In the genomic region with DNA sequence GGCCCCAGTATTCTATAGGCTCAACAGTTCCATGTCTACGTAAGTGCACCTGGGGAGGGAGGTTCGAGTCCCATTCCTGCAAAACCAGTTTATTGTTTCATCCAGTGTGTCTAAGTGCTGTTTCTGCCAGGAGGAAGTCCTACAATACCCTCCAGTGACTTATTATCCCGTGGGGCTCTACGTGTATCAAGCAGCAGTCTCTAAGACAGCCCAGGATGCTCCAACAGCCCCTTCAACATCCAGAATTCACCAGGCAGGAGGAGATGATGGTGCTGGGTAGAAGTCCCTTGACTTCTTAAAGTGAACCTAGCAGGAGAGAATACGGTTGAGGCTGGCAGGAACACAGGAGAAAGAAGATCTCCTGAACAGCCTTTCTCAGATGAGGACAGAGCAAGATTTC, we compare ENCODE assay signal across 8 mouse cellular contexts. TPM values are rescaled to one million over a fixed set of nuclear protein-coding genes. Genes with fewer than 3 reads are reported as not detected.
DNase-seq lines count a peak whose midpoint lies in the region; ATAC-seq and TF ChIP-seq lines count a peak whose summit lies in the region.

No protein-coding gene starts in this region.

- H3K36me3 ChIP-seq in erythroblast, embryonic 14.5 days (ENCODE audit: control insufficient read depth): no peaks in the 10 kb centered on the region
- H3K36me3 ChIP-seq in spleen, adult 2 months (ENCODE audit: control insufficient read depth, insufficient read depth, low read length): no peaks in the 10 kb centered on the region
- no peaks in the 10 kb centered on the region for H3K36me3 ChIP-seq in liver, embryonic 11.5 days (ENCODE audit: control insufficient read depth, insufficient read depth, low read length)
- no peaks in the 10 kb centered on the region for H3K36me3 ChIP-seq in stomach, embryonic 15.5 days

- H3K27ac ChIP-seq in spleen, adult 2 months (ENCODE audit: insufficient read depth, low read length): peak overlapping the region; percentile 81
- no peak overlapping the region for H3K27ac ChIP-seq in liver, embryonic 11.5 days (ENCODE audit: low read depth, low read length)
- peak overlapping the region; percentile 95 for H3K27ac ChIP-seq in stomach, embryonic 15.5 days

- peak overlapping the region; percentile 59 for H3K4me3 ChIP-seq in erythroblast, embryonic 14.5 days (replicated peaks)
- peak overlapping the region; percentile 67; the same call in 1 of the 2 replicates for H3K4me3 ChIP-seq in spleen, adult 2 months (ENCODE audit: extremely low read depth, insufficient read depth, insufficient read length)
- peak overlapping the region; percentile 76 for H3K4me3 ChIP-seq in liver, embryonic 11.5 days (ENCODE audit: low read depth, low read length)
- peak overlapping the region; percentile 78 for H3K4me3 ChIP-seq in stomach, embryonic 15.5 days (replicated peaks)

- H3K9me3 ChIP-seq in erythroblast, embryonic 14.5 days (ENCODE audit: control insufficient read depth, low read length): no peaks in the 10 kb centered on the region
- no peaks in the 10 kb centered on the region for H3K9me3 ChIP-seq in liver, embryonic 11.5 days (ENCODE audit: control insufficient read depth, low read length)
- H3K9me3 ChIP-seq in stomach, embryonic 15.5 days: no peaks in the 10 kb centered on the region

- no peak for TF ChIP-seq CTCF in spleen, adult 2 months (IDR thresholded peaks at IDR 0.05; ENCODE audit: extremely low read depth, insufficient read depth, insufficient read length, insufficient replicate concordance)

- no peak for ATAC-seq in erythroblast, adult 5-6 weeks (replicated peaks; ENCODE audit: low FRiP score, poor library complexity, severe bottlenecking)
- no peak for ATAC-seq in liver, embryonic 11.5 days (replicated peaks; ENCODE audit: low FRiP score)
- no peak for ATAC-seq in stomach, embryonic 15.5 days (ENCODE audit: insufficient read depth, low FRiP score, low read depth)
- no peak for ATAC-seq in megakaryocyte-erythroid progenitor cell, adult 5-6 weeks (replicated peaks; ENCODE audit: low FRiP score, low TSS enrichment, poor library complexity, severe bottlenecking)

- peaks cover 31% of the 10 kb centered on the region for H3K27me3 ChIP-seq in erythroblast, embryonic 14.5 days (ENCODE audit: control insufficient read depth)
- no peaks in the 10 kb centered on the region for H3K27me3 ChIP-seq in spleen, adult 2 months (ENCODE audit: control insufficient read depth, insufficient read depth, low read length)
- peaks cover 7% of the 10 kb centered on the region for H3K27me3 ChIP-seq in liver, embryonic 11.5 days (replicated peaks; ENCODE audit: control insufficient read depth, insufficient read depth, low read length)
- no peaks in the 10 kb centered on the region for H3K27me3 ChIP-seq in stomach, embryonic 15.5 days (replicated peaks)

- peak overlapping the region; percentile 82; the same call in 1 of the 2 replicates for H3K9ac ChIP-seq in liver, embryonic 11.5 days (ENCODE audit: low read depth, low read length)
- H3K9ac ChIP-seq in stomach, embryonic 15.5 days: peak overlapping the region; percentile 87; the same call in 1 of the 2 replicates

- TF ChIP-seq POLR2A in spleen, adult 2 months (IDR thresholded peaks at IDR 0.05; ENCODE audit: low read depth, low read length): no peak

- DNase-seq in spleen, adult 2 months (ENCODE audit: low read depth in 1 of 2, low spot score in 2 of 2): no peak
- DNase-seq in spleen, adult 12 weeks (ENCODE audit: low spot score): no peak
- no peak for DNase-seq in liver, embryonic 11.5 days (ENCODE audit: low spot score)
- no peak for DNase-seq in urinary bladder, postnatal 4 days (ENCODE audit: low spot score in 2 of 2)

- H3K4me1 ChIP-seq in erythroblast, embryonic 14.5 days (ENCODE audit: control insufficient read depth): peaks cover 6% of the 10 kb centered on the region
- peaks cover 10% of the 10 kb centered on the region; the same call in 1 of the 2 replicates for H3K4me1 ChIP-seq in spleen, adult 2 months (ENCODE audit: control insufficient read depth, insufficient read depth, insufficient read length)
- H3K4me1 ChIP-seq in liver, embryonic 11.5 days (replicated peaks; ENCODE audit: control insufficient read depth, insufficient read depth, low read length): peaks cover 5% of the 10 kb centered on the region
- peaks cover 17% of the 10 kb centered on the region for H3K4me1 ChIP-seq in stomach, embryonic 15.5 days

- WGBS in spleen, adult 2 months: 51% methylated on average over 5 of the region's 5 CpGs
- 46% methylated on average over 5 of the region's 5 CpGs for WGBS in liver, embryonic 11.5 days
- WGBS in stomach, embryonic 15.5 days: 39% methylated on average over 5 of the region's 5 CpGs

- H3K4me2 ChIP-seq in liver, embryonic 11.5 days: peak overlapping the region; percentile 94
- peak overlapping the region; percentile 81 for H3K4me2 ChIP-seq in stomach, embryonic 15.5 days

RNA-seq across cellular contexts. Expression of a gene that starts 0.5 kb away (rescaled TPM):
- 0.01 TPM in 2 replicates for polyA plus RNA-seq in erythroblast, embryonic 14.5 days (2012)
- total RNA-seq in erythroblast, adult 5-6 weeks (2015; ENCODE audit: low replicate concordance): 3.7 and 5.6 TPM in 2 replicates
- total RNA-seq in erythroblast, adult 5-6 weeks (2017; ENCODE audit: low replicate concordance): 2.2 and 4.8 TPM in 2 replicates
- 39.4 and 39.7 TPM in 2 replicates for polyA plus RNA-seq in spleen, adult 2 months (2012; rRNA removed)
- polyA plus RNA-seq in liver, embryonic 11.5 days (2014; fragmentation: Nextera tagmentation; extraction: Ambion mirVana): 9.8 and 10.2 TPM in 2 replicates
- polyA plus RNA-seq in stomach, embryonic 15.5 days (2015; fragmentation: Nextera tagmentation; extraction: Ambion mirVana): 26.9 and 28.9 TPM in 2 replicates
- total RNA-seq in megakaryocyte-erythroid progenitor cell, adult 5-6 weeks (2014; fragmentation: Nextera tagmentation): 8.4 and 16.0 TPM in 2 replicates
- total RNA-seq in megakaryocyte-erythroid progenitor cell, adult 5-6 weeks (2017): 4.1 and 7.7 TPM in 2 replicates

Comparison
In these comparisons a context has a peak if more than half of its experiments do, and no peak if none do; other contexts are left out.
1. RNA of a gene that starts 0.5 kb away (polyA plus RNA-seq): 39.4 to 39.7 TPM in spleen, adult 2 months, 26.9 to 28.9 TPM in stomach, embryonic 15.5 days and 9.8 to 10.2 TPM in liver, embryonic 11.5 days; 0.01 TPM in erythroblast, embryonic 14.5 days; every median in the first group is over 10 times any median in the second.
2. Peak in every context shown above with its lines, with median percentiles within 50 percentile points of each other: H3K4me3 ChIP-seq.